Mouse (Mus musculus) embryonic facial prominence, embryonic 11.5 days (tissue): ENCODE data around the gene Rpl27. TPM values are rescaled to one million over a fixed set of nuclear protein-coding genes. Genes with fewer than 3 reads are reported as not detected.
A peak's percentile ranks its signal among the peaks of the same experiment; 100 is the strongest.

Source experiments
- ATAC-seq: fragments of 200-750 bp; cut with Nextera tagmentation; replicated peaks from 2 replicates; pipeline ENCODE4 v1.8.0; 2017; ENCODE audit warnings: low read depth; ENCODE audit not compliant: insufficient number of reproducible peaks, low FRiP score, low TSS enrichment
- DNase-seq: peaks from one replicate; pipeline ENCODE4 v3.0.0-alpha.2; 2015; ENCODE audit warnings: low spot score
- H3K27ac ChIP-seq: fragments of 300-500 bp; sonication (generic); replicated peaks from 2 replicates; pipeline ENCODE4 v1.5.1; 2014; ENCODE audit warnings: mild to moderate bottlenecking, low read depth, low read length, control low read depth
- H3K27me3 ChIP-seq: fragments of 300-500 bp; sonication (generic); 2 replicates; pipeline ENCODE4 v1.6.1; 2014; ENCODE audit warnings: mild to moderate bottlenecking, low read length, moderate library complexity, mixed read lengths; ENCODE audit not compliant: control insufficient read depth, insufficient read depth
- H3K36me3 ChIP-seq: fragments of 300-500 bp; sonication (generic); replicated peaks from 2 replicates; pipeline ENCODE4 v1.6.1; 2014; ENCODE audit warnings: low read depth, mild to moderate bottlenecking, low read length, moderate library complexity, mixed read lengths; ENCODE audit not compliant: control insufficient read depth, insufficient read depth
- H3K4me1 ChIP-seq: fragments of 300-500 bp; sonication (generic); 2 replicates; pipeline ENCODE4 v1.6.1; 2014; ENCODE audit warnings: low read length, mixed read lengths; ENCODE audit not compliant: control insufficient read depth, insufficient read depth
- H3K4me2 ChIP-seq: fragments of 300-500 bp; sonication (generic); 2 replicates; pipeline ENCODE4 v1.6.1; 2014; ENCODE audit warnings: low read depth, mild to moderate bottlenecking, control low read depth, low read length, moderate library complexity
- H3K4me3 ChIP-seq: fragments of 300-500 bp; sonication (generic); 2 replicates; pipeline ENCODE4 v1.5.1; 2014; ENCODE audit warnings: low read depth, low read length, control low read depth
- H3K9ac ChIP-seq: fragments of 300-500 bp; sonication (generic); replicated peaks from 2 replicates; pipeline ENCODE4 v1.6.1; 2014; ENCODE audit warnings: mild to moderate bottlenecking, control low read depth, low read length
- H3K9me3 ChIP-seq: fragments of 300-500 bp; sonication (generic); replicated peaks from 2 replicates; pipeline ENCODE4 v1.6.1; 2016; ENCODE audit warnings: mild to moderate bottlenecking, low read length, inconsistent platforms, mixed read lengths; ENCODE audit not compliant: control insufficient read depth
- WGBS: fragments of 180-500 bp; shearing (Covaris S2); extraction: QIAGEN DNeasy Blood & Tissue Kit; methylation state at CpG from one replicate; pipeline ENCODE4 v1.1.7; 2014; 5-methylcytosine and 5-hydroxymethylcytosine counted together
- polyA plus RNA-seq: library from polyadenylated mRNA; unstranded; fragments of >200 nt; fragmentation: Nextera tagmentation; extraction: Ambion mirVana; gene quantifications from 2 replicates; pipeline ENCODE4 v1.2.1, GENCODE M21; 2014

Rpl27 gene
- 432 and 435 TPM in 2 replicates for polyA plus RNA-seq

GRCm38 (mm10) chr11:101442127-101442693 lies at the start of gene Rpl27:
Rpl27 (plus strand) TSS chr11:101442298.
- H3K4me2 ChIP-seq: peak within 1 kb of the TSS; percentile 84
- H3K36me3 ChIP-seq: peaks cover 7% of the 10 kb centered on the region
- H3K9ac ChIP-seq: peak within 1 kb of the TSS; percentile 96
- H3K27me3 ChIP-seq: no peaks in the 10 kb centered on the region
- peak within 1 kb of the TSS; percentile 79 for H3K27ac ChIP-seq
- ATAC-seq (peak; percentile 99), DNase-seq (peak; percentile 99)
- H3K4me1 ChIP-seq: no peaks in the 10 kb centered on the region
- H3K9me3 ChIP-seq: no peaks in the 10 kb centered on the region
- peak within 1 kb of the TSS; percentile 88 for H3K4me3 ChIP-seq
- WGBS: under 1% methylated on average over 42 of the region's 42 CpGs

DNA sequence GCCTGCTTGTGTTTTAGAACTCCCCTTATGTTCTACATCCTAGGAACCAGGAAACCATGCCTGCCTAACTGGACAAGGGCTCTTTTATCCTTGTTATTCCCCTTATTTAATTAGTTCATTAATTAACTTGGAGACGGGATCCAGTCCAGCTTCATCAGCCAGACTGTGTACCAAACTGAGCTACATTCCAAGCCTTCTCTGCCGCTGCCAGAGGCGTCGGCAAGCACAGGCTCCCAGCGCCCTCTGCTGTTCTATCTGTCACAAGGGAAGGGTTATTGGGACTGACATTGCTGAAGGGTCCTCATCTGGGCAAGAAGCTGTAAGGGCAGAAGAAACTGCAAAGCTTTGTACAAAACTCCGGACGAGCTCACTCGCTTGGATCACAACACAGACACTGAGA lies 47.0 kb upstream of the Rpl27 start:
- Histone ChIP-seq H3K27me3 (no peaks in the 10 kb centered on the region), H3K36me3 (no peaks in the 10 kb centered on the region), H3K9ac (no peak overlapping the region; the same call in 1 of the 2 replicates), H3K27ac (no peak overlapping the region), H3K9me3 (no peaks in the 10 kb centered on the region), H3K4me2 (no peak overlapping the region), H3K4me1 (no peaks in the 10 kb centered on the region), H3K4me3 (no peak overlapping the region)
- WGBS: 6% methylated on average over 8 of the region's 8 CpGs
- DNase-seq (peak; percentile 86), ATAC-seq (no peak)

DNA sequence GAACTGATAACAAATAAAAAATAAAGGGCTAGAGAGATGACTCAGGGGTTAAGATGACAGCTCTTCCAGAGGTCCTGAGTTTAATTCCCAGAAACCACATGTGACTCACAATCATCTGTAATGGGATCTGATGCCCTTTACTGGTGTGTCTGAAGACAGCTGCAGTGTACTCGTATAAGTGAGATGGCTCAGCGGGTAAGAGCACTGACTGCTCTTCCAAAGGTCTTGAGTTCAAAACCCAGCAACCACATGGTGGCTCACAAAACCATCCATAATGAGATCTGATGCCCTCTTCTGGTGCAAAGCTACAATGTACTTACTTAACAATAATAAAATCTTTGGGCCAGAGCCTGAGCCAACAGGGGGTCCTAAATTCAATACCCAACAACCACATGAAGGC lies 26.8 kb upstream of the Rpl27 start:
- H3K4me2 ChIP-seq: no peak overlapping the region

GRCm38 (mm10) chr11:101416433-101417100 lies 25.5 kb upstream of the Rpl27 start:
- H3K27ac ChIP-seq: peak overlapping the region; percentile 59; the same call in 1 of the 2 replicates
- peak overlapping the region; percentile 81 for H3K4me2 ChIP-seq
- peaks cover 3% of the 10 kb centered on the region; the same call in 1 of the 2 replicates for H3K4me1 ChIP-seq
- no peaks in the 10 kb centered on the region for H3K9me3 ChIP-seq
- peak overlapping the region; percentile 90 for H3K9ac ChIP-seq
- no peaks in the 10 kb centered on the region for H3K27me3 ChIP-seq
- 3% methylated on average over 11 of the region's 11 CpGs for WGBS
- H3K36me3 ChIP-seq: no peaks in the 10 kb centered on the region
- ATAC-seq (no peak; the same call in 1 of the 2 replicates), DNase-seq (peak; percentile 29)
- peak overlapping the region; percentile 87 for H3K4me3 ChIP-seq

More for the DNA sequence above, 26.8 kb upstream of the Rpl27 start:
- WGBS: 75% methylated on average over 2 of the region's 2 CpGs
- Histone ChIP-seq H3K4me3 (no peak overlapping the region), H3K27me3 (no peaks in the 10 kb centered on the region), H3K36me3 (no peaks in the 10 kb centered on the region), H3K9ac (no peak overlapping the region), H3K9me3 (no peaks in the 10 kb centered on the region), H3K27ac (no peak overlapping the region), H3K4me1 (peaks cover 3% of the 10 kb centered on the region; the same call in 1 of the 2 replicates)
- ATAC-seq (no peak), DNase-seq (no peak)

DNA sequence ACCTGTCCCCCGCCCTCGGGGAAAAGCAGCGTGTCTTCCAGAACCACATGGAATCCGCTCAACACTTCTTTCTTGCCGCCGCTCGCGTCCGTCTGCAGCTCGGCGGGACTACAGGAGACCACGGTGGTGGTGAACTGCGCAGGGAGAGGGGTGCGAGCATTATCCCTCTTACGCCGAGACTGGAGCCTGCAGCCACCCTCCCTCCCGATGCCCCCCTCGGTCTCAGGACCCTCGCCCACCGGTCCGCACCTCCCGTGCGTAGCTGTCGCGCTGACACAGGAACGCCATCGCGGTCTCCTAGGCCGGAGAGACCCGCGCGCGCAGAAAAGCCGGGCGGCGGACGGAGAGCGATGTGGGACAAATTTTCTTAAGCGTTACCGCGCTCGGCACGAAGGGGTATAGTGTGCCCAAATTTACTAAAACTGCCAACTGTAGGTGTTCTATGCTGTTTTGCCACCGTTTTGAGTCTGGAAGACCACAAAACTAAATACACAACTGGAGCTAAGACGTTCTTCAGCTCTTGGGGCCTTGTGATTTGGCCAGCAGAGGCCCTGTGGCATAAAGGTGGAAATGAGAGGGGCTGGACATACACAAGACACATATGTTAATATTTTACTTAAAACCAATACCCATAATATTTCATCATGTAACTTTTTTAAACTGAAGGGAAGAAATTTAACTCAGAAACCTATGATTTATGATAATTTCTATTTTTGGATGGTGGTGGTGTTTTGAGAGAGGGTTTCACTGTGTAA lies 24.8 kb upstream of the Rpl27 start, which contains the start of gene Aarsd1:
Aarsd1 (minus strand) TSS at position 515 of the 755 bp plus-strand sequence.
- under 1% methylated on average over 45 of the region's 45 CpGs for WGBS

DNA sequence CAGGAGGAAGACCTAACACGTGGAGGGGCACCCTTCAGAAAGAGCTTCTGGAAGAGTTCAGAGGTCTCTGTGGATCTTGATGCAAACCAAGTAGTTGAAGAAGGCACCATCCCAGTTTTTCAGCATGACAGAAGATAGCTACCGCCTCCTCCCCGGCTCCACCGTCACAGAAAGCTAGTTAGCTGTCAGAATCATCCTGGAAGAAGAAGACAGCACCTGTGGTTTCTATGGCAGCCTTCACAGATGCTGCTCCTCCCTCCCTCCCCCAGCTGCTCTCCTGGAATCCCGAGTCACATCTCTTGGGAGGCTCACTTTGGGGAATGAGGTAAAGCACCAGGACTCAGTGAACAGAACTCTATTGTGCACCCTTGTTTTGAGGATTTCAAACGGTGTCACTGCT lies 23.1 kb upstream of the Rpl27 start:
- ATAC-seq: no peak
- no peak overlapping the region for H3K9ac ChIP-seq
- H3K9me3 ChIP-seq: no peaks in the 10 kb centered on the region
- WGBS: 48% methylated on average over 6 of the region's 6 CpGs
- no peak for DNase-seq
- H3K4me2 ChIP-seq: no peak overlapping the region
- no peak overlapping the region for H3K27ac ChIP-seq
- H3K4me3 ChIP-seq: no peak overlapping the region
- H3K4me1 ChIP-seq: peaks cover 3% of the 10 kb centered on the region; the same call in 1 of the 2 replicates
- no peaks in the 10 kb centered on the region for H3K36me3 ChIP-seq
- H3K27me3 ChIP-seq: no peaks in the 10 kb centered on the region

More for the DNA sequence above, 24.8 kb upstream of the Rpl27 start, which contains the start of gene Aarsd1:
- Histone ChIP-seq H3K4me3 (peak within 1 kb of the TSS; percentile 87), H3K9me3 (no peaks in the 10 kb centered on the region), H3K36me3 (no peaks in the 10 kb centered on the region), H3K4me2 (peak within 1 kb of the TSS; percentile 81), H3K9ac (peak within 1 kb of the TSS; percentile 90), H3K27me3 (no peaks in the 10 kb centered on the region), H3K4me1 (peaks cover 3% of the 10 kb centered on the region; the same call in 1 of the 2 replicates), H3K27ac (peak within 1 kb of the TSS; percentile 59; the same call in 1 of the 2 replicates)
- peak; percentile 82 for ATAC-seq
- DNase-seq: peak; percentile 93

- DNase-seq: peak; percentile 20
- ATAC-seq: no peak
- Histone ChIP-seq H3K27me3 (no peaks in the 10 kb centered on the region), H3K4me2 (no peak overlapping the region), H3K9me3 (no peaks in the 10 kb centered on the region), H3K36me3 (no peaks in the 10 kb centered on the region), H3K27ac (no peak overlapping the region), H3K4me3 (no peak overlapping the region), H3K4me1 (peaks cover 3% of the 10 kb centered on the region; the same call in 1 of the 2 replicates), H3K9ac (no peak overlapping the region)
- 23% methylated on average over 3 of the region's 3 CpGs for WGBS
Measured at GRCm38 (mm10) chr11:101419610-101420009, 22.5 kb upstream of the Rpl27 start.
